Mouse (Mus musculus) liver, embryonic 16.5 days (tissue): Measurements from ENCODE around the gene Shmt2. TPM values are rescaled to one million over a fixed set of nuclear protein-coding genes. Genes with fewer than 3 reads are reported as not detected.

Source experiments
- ATAC-seq: fragments of 200-750 bp; cut with Nextera tagmentation; 2 replicates; pipeline ENCODE4 v1.8.0; 2017; ENCODE audit warnings: low read depth, mild to moderate bottlenecking, moderate number of reproducible peaks, moderate library complexity
- H3K27ac ChIP-seq: fragments of 300-500 bp; sonication (generic); 2 replicates; pipeline ENCODE4 v1.5.1; 2014; ENCODE audit warnings: mild to moderate bottlenecking, low read length
- H3K27me3 ChIP-seq: fragments of 300-500 bp; sonication (generic); 2 replicates; pipeline ENCODE4 v1.6.1; 2014; ENCODE audit warnings: low read depth, low read length, mixed read lengths; ENCODE audit not compliant: control insufficient read depth, insufficient read depth
- H3K36me3 ChIP-seq: fragments of 300-500 bp; sonication (generic); 2 replicates; pipeline ENCODE4 v1.6.1; 2014; ENCODE audit warnings: mild to moderate bottlenecking; ENCODE audit not compliant: control insufficient read depth, insufficient read depth
- H3K4me1 ChIP-seq: fragments of 300-500 bp; sonication (generic); 2 replicates; pipeline ENCODE4 v1.6.1; 2014; ENCODE audit warnings: low read depth, low read length, mixed read lengths; ENCODE audit not compliant: control insufficient read depth
- H3K4me2 ChIP-seq: fragments of 300-500 bp; sonication (generic); 2 replicates; pipeline ENCODE4 v1.6.1; 2014; ENCODE audit warnings: low read depth, low read length, mixed read lengths
- H3K4me3 ChIP-seq: fragments of 300-500 bp; sonication (generic); 2 replicates; pipeline ENCODE4 v1.5.1; 2014; ENCODE audit warnings: low read depth, mild to moderate bottlenecking, low read length
- H3K9ac ChIP-seq: fragments of 300-500 bp; sonication (generic); 2 replicates; pipeline ENCODE4 v1.6.1; 2014; ENCODE audit warnings: low read depth, low read length
- H3K9me3 ChIP-seq: fragments of 300-500 bp; sonication (generic); replicated peaks from 2 replicates; pipeline ENCODE4 v1.6.1; 2016; ENCODE audit warnings: low read length; ENCODE audit not compliant: control insufficient read depth
- WGBS: fragments of 180-500 bp; shearing (Covaris S2); extraction: QIAGEN DNeasy Blood & Tissue Kit; methylation state at CpG from one replicate; pipeline ENCODE4 v1.1.7; 2014; ENCODE audit not compliant: insufficient replicate concordance; 5-methylcytosine and 5-hydroxymethylcytosine counted together
- polyA plus RNA-seq: library from polyadenylated mRNA; unstranded; fragments of >200 nt; fragmentation: Nextera tagmentation; extraction: Ambion mirVana; gene quantifications from 2 replicates; pipeline ENCODE4 v1.2.1, GENCODE M21; 2015

Gene Shmt2
- polyA plus RNA-seq, 1 experiment from 2014 or later: 183 TPM

DNA sequence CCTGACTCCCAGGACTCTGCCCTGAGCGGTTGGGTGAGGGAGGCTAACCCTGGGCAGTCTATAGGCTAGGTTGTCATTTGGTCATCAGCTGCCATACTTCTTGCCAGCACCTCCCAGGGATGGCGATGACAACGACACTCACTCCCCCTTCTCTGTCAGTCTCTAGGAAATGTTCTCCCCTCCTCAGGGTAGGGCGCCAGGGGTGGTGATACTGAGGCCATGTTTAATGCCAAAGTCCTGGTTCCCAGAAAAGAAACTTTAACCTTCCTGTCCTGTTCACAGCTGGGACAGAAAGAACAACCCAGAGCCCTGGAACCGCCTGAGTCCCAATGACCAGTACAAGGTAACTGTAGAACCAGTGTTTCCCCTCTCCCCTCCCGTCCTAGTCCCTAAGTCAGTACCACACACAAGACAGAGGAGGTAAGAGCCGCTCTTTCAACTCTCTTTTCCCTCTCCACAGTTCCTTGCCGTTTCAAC is 6.2 kb downstream of the Shmt2 start:
- peaks cover 36% of the 10 kb centered on the region for H3K36me3 ChIP-seq
- H3K27ac ChIP-seq: peak overlapping the region; percentile 90
- H3K9me3 ChIP-seq: no peaks in the 10 kb centered on the region
- H3K4me2 ChIP-seq: peak overlapping the region; percentile 54
- WGBS: 30% methylated on average over 8 of the region's 8 CpGs
- peaks cover 39% of the 10 kb centered on the region for H3K27me3 ChIP-seq
- H3K9ac ChIP-seq: peak overlapping the region; percentile 56
- H3K4me1 ChIP-seq: peaks cover 67% of the 10 kb centered on the region
- ATAC-seq: peak; percentile 2; the same call in 1 of the 2 replicates
- peak overlapping the region; percentile 47 for H3K4me3 ChIP-seq

DNA sequence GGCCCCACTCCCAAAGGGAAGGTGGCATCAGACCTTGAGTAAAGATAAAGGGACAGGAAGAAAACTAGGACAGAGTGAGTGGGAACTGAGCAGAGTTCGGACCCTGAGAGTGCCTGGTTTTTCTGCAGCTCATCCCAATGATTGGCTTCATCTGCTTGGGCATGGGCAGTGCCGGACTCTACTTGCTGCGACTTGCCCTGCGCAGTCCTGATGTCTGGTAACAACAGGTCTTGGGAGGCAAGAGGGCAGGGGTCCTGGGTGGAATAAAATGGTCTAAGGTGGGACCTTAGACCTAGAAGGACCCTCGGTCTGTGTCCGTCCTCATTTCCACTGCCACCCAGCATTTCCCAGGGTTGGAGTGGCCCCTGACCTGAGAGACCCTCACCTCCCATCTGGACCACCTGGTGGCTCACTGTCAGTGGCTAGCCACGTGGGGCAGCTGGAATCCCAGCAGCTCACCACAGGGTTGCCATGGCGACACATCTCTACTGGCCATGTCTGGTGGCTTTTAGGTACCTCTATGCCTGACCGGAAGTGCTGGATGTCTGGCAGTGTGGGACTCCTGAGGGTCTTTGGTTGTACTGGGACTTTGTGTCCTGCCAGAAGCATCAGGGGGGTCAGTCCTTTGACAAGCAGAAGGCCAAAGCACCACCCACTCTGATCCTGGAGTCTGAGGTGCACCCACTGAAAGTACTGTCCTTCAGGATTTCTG is 6.8 kb downstream of the Shmt2 start:
- WGBS: 31% methylated on average over 9 of the region's 9 CpGs
- Histone ChIP-seq H3K4me2 (peak overlapping the region; percentile 54), H3K4me1 (peaks cover 61% of the 10 kb centered on the region)

DNA sequence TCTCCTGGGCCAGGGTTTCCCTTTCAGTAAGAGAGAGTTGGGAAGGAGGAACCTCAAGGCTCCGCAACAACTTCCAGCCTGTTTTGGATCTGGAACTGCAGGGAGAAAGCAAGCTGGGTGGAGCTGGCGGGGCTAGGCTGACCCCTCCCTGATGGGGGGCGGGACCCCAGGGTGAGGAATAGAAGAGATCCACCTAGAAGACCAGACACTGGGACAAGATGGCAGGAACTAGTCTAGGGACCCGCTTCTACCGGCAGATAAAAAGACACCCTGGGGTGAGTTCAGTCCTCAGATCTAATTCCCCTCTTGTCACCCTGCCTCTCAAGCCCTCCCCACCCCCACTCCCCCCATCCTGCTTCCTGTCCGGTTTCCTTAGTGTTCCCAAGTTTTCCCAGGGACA is 7.5 kb downstream of the Shmt2 start, which contains the start of gene Ndufa4l2:
TSS of gene Ndufa4l2 (plus strand) at position 204 of the 400 bp plus-strand sequence.
- WGBS: 13% methylated on average over 6 of the region's 6 CpGs

More for the DNA sequence above, 6.8 kb downstream of the Shmt2 start:
- Histone ChIP-seq H3K36me3 (peaks cover 33% of the 10 kb centered on the region), H3K27me3 (peaks cover 45% of the 10 kb centered on the region), H3K4me3 (peak overlapping the region; percentile 47), H3K9me3 (no peaks in the 10 kb centered on the region), H3K9ac (peak overlapping the region; percentile 56), H3K27ac (peak overlapping the region; percentile 90)
- no peak for ATAC-seq

DNA sequence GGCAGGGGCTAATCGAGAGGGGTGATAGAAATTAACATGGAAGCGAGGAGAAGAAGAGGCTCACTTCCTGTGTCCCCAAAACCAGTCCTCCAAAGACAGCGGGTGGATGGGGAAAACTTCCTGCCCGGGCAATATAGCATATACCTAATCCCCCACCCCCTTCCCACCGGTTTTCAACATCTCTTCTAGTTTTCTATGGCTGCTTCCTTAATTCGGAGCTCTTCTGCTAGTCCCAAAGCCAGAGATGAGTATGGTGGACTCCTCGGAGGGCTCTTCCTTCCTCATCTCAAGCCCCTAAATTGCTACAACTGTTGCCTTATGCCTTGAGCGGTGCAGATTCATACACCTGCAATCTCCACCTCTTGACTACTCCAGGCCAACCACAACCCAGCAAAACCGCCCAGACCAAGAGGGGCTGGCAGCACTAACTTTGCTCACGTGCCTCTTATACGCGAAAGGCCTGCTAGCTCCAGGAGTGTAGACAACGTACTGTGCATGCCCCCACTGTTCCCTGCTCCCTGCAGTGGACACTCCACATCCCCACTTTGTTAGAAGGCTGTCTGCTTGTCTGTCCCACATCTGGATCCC is 8.0 kb downstream of the Shmt2 start:
- Histone ChIP-seq H3K36me3 (peaks cover 21% of the 10 kb centered on the region), H3K9me3 (no peaks in the 10 kb centered on the region), H3K4me3 (peak overlapping the region; percentile 44), H3K4me1 (peaks cover 58% of the 10 kb centered on the region), H3K9ac (peak overlapping the region; percentile 64), H3K27ac (peak overlapping the region; percentile 54), H3K4me2 (peak overlapping the region; percentile 75), H3K27me3 (peaks cover 57% of the 10 kb centered on the region)
- WGBS: 12% methylated on average over 13 of the region's 13 CpGs
- no peak for ATAC-seq

More for the DNA sequence above, 7.5 kb downstream of the Shmt2 start, which contains the start of gene Ndufa4l2:
- H3K4me3 ChIP-seq: peak within 1 kb of the TSS; percentile 47
- H3K9me3 ChIP-seq: no peaks in the 10 kb centered on the region
- H3K4me1 ChIP-seq: peaks cover 54% of the 10 kb centered on the region
- H3K36me3 ChIP-seq: peaks cover 27% of the 10 kb centered on the region
- H3K4me2 ChIP-seq: peak within 1 kb of the TSS; percentile 75
- no peak for ATAC-seq
- H3K27ac ChIP-seq: peak within 1 kb of the TSS; percentile 90
- peak within 1 kb of the TSS; percentile 64 for H3K9ac ChIP-seq
- peaks cover 51% of the 10 kb centered on the region for H3K27me3 ChIP-seq

DNA sequence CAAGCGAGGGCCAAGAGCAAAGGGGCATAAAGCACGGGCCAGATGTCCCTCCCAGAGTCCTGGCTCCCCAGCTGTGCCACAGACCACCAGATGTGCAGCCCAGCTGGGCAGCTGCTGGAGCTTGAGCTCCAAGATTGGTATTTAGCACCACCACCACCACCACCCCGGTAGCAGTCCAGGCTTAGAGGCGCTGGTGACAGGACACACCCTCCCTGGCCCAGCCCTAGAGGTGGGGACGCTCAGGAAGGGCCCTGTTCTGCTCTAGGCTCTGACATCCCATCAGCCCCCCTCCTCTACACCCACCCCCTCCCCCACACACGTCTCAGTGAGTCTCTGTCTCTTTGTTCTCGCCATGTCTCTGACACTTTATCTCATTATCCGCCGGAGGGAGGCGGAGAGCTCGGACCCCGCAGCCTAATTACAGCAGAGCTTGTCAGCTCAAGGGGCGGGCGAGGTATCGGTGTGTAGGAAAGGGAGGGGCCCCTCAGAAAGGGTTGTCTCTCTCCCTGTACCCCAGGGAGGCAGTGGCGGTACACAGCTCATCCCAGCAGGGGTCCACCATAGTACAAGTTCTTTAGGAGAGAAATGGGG is 8.6 kb downstream of the Shmt2 start:
- H3K27ac ChIP-seq: peak overlapping the region; percentile 54
- peak; percentile 62 for ATAC-seq
- no peaks in the 10 kb centered on the region for H3K9me3 ChIP-seq
- H3K27me3 ChIP-seq: peaks cover 62% of the 10 kb centered on the region
- peak overlapping the region; percentile 64 for H3K9ac ChIP-seq
- WGBS: 2% methylated on average over 16 of the region's 16 CpGs
- H3K4me1 ChIP-seq: peaks cover 62% of the 10 kb centered on the region
- H3K4me3 ChIP-seq: peak overlapping the region; percentile 44
- H3K36me3 ChIP-seq: peaks cover 15% of the 10 kb centered on the region
- H3K4me2 ChIP-seq: peak overlapping the region; percentile 75

DNA sequence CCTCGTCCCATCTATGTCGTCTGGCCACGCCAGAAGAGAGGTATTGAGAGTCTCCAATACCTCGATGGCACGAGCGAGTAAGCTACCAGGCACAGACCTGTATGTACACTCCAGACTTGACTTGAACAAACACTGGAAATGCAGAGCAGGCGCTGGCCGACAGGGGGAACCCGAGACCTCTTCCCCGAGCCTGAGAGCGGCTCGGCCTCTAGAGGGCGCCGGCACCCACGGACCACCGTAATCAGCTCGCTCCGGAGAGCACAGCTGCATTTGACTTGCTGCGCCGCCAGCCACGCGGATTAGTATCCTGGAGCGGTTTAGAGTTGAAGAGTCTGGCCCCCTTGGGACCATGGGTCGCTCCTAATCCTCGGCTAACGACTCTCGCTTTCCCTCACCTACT is 9.4 kb downstream of the Shmt2 start:
- Histone ChIP-seq H3K9me3 (no peaks in the 10 kb centered on the region), H3K27ac (peak overlapping the region; percentile 54; the same call in 1 of the 2 replicates), H3K4me1 (peaks cover 62% of the 10 kb centered on the region), H3K4me3 (peak overlapping the region; percentile 44), H3K27me3 (peaks cover 70% of the 10 kb centered on the region), H3K4me2 (peak overlapping the region; percentile 75), H3K9ac (peak overlapping the region; percentile 64), H3K36me3 (peaks cover 7% of the 10 kb centered on the region)
- WGBS: 0% methylated on average over 27 of the region's 27 CpGs
- ATAC-seq: peak; percentile 43

DNA sequence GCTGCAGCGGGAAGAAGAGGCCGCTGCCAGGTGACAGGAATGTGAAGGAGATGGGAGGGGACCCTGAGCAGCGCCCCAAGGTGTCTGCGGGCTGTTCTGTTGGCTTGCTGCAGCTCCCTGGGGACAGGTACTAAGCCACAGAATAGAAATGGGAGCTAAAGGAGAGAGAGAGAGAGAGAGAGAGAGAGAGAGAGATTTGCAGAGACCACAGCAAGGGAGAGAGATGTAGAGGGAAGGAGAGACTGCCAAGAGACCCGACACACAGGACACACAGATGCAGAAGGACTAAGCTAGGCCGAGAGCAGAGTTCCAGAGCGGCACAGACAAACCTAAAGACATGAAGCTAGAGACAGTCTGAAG is 10.0 kb downstream of the Shmt2 start:
- Histone ChIP-seq H3K9ac (no peak overlapping the region), H3K36me3 (peaks cover 2% of the 10 kb centered on the region), H3K4me3 (peak overlapping the region; percentile 52), H3K27me3 (peaks cover 71% of the 10 kb centered on the region), H3K4me2 (peak overlapping the region; percentile 65), H3K9me3 (no peaks in the 10 kb centered on the region), H3K4me1 (peaks cover 59% of the 10 kb centered on the region), H3K27ac (no peak overlapping the region)
- WGBS: 8% methylated on average over 7 of the region's 7 CpGs
- ATAC-seq: no peak

- H3K27me3 ChIP-seq: peaks cover 71% of the 10 kb centered on the region
- no peak for ATAC-seq
- peak overlapping the region; percentile 52 for H3K4me3 ChIP-seq
- H3K4me1 ChIP-seq: peaks cover 53% of the 10 kb centered on the region
- no peak overlapping the region for H3K9ac ChIP-seq
- no peaks in the 10 kb centered on the region for H3K36me3 ChIP-seq
- H3K9me3 ChIP-seq: no peaks in the 10 kb centered on the region
- no peak overlapping the region for H3K27ac ChIP-seq
- 1% methylated on average over 44 of the region's 46 CpGs for WGBS
- H3K4me2 ChIP-seq: peak overlapping the region; percentile 65
These were observed 10.5 kb downstream of the Shmt2 start for GRCm38 (mm10) chr10:127511634-127512306.
